ENCODE assay signal across 8 mouse cellular contexts in genomic region chr14:118922667-118923184, GRCm38 (mm10). TPM values are rescaled to one million over a fixed set of nuclear protein-coding genes. Genes with fewer than 3 reads are reported as not detected.
DNase-seq lines count a peak whose midpoint lies in the region; ATAC-seq and TF ChIP-seq lines count a peak whose summit lies in the region.

No protein-coding gene starts in this region.

- H3K9ac ChIP-seq in heart, embryonic 15.5 days = peak overlapping the region; percentile 16
- H3K9ac ChIP-seq in limb, embryonic 12.5 days (replicated peaks) = peak overlapping the region; percentile 58
- peak overlapping the region; percentile 70 for H3K9ac ChIP-seq in midbrain, embryonic 13.5 days (replicated peaks)

- H3K27me3 ChIP-seq in thymus, adult 2 months (ENCODE audit: control insufficient read depth, insufficient read depth, low read length) = no peaks in the 10 kb centered on the region
- H3K27me3 ChIP-seq in heart, embryonic 15.5 days = peaks cover 12% of the 10 kb centered on the region; the same call in 1 of the 2 replicates
- peaks cover 17% of the 10 kb centered on the region for H3K27me3 ChIP-seq in limb, embryonic 12.5 days
- H3K27me3 ChIP-seq in midbrain, embryonic 13.5 days = 0 out of 2 replicates have a peak, but pooled peaks cover 3% of the 10 kb centered on the region

- no peak for DNase-seq in thymus, adult 2 months
- no peak for DNase-seq in thymus, postnatal 25 days
- DNase-seq in cerebellum, postnatal 36 days = peak; percentile 31 to 55
- no peak for DNase-seq in spleen, adult 18-20 months

- H3K27ac ChIP-seq in thymus, adult 2 months (ENCODE audit: control insufficient read depth, insufficient read depth, low read length) = no peak overlapping the region
- H3K27ac ChIP-seq in heart, embryonic 15.5 days = no peak overlapping the region
- H3K27ac ChIP-seq in limb, embryonic 12.5 days = no peak overlapping the region
- no peak overlapping the region for H3K27ac ChIP-seq in midbrain, embryonic 13.5 days

- no peaks in the 10 kb centered on the region for H3K9me3 ChIP-seq in heart, embryonic 15.5 days (replicated peaks)
- H3K9me3 ChIP-seq in limb, embryonic 12.5 days = no peaks in the 10 kb centered on the region
- H3K9me3 ChIP-seq in midbrain, embryonic 13.5 days = no peaks in the 10 kb centered on the region

- no peak for TF ChIP-seq CTCF in thymus, adult 2 months (IDR thresholded peaks at IDR 0.05; ENCODE audit: borderline replicate concordance, control insufficient read depth, extremely low read depth, insufficient read depth, low read length, poor library complexity)

- H3K36me3 ChIP-seq in thymus, adult 2 months (ENCODE audit: control insufficient read depth, insufficient read depth, low read length) = peaks cover 13% of the 10 kb centered on the region
- H3K36me3 ChIP-seq in heart, embryonic 15.5 days = no peaks in the 10 kb centered on the region
- peaks cover 40% of the 10 kb centered on the region for H3K36me3 ChIP-seq in limb, embryonic 12.5 days
- H3K36me3 ChIP-seq in midbrain, embryonic 13.5 days = peaks cover 23% of the 10 kb centered on the region

- WGBS in thymus, adult 2 months = 35% methylated on average over 47 of the region's 47 CpGs
- WGBS in heart, embryonic 15.5 days = 3% methylated on average over 47 of the region's 47 CpGs
- WGBS in limb, embryonic 12.5 days = under 1% methylated on average over 46 of the region's 47 CpGs
- 1% methylated on average over 45 of the region's 47 CpGs for WGBS in midbrain, embryonic 13.5 days

- peak overlapping the region; percentile 94 for H3K4me2 ChIP-seq in heart, embryonic 15.5 days
- H3K4me2 ChIP-seq in limb, embryonic 12.5 days = peak overlapping the region; percentile 85
- H3K4me2 ChIP-seq in midbrain, embryonic 13.5 days (replicated peaks) = peak overlapping the region; percentile 87

- ATAC-seq in heart, embryonic 15.5 days (replicated peaks; ENCODE audit: insufficient number of reproducible peaks, insufficient read depth, low FRiP score, low read depth) = no peak; the same call in 1 of the 2 replicates
- ATAC-seq in limb, embryonic 12.5 days (ENCODE audit: insufficient number of reproducible peaks, insufficient read depth, low FRiP score, low TSS enrichment, low read depth) = no peak
- ATAC-seq in midbrain, embryonic 13.5 days = peak; percentile 41
- ATAC-seq in monocyte, adult 5-6 weeks (replicated peaks; ENCODE audit: insufficient number of reproducible peaks, low FRiP score, low TSS enrichment, poor library complexity, severe bottlenecking) = no peak

- no peak for TF ChIP-seq POLR2A in thymus, adult 2 months (IDR thresholded peaks at IDR 0.05; ENCODE audit: control insufficient read depth, extremely low read depth, insufficient read depth, low read length, poor library complexity)

- H3K4me1 ChIP-seq in thymus, adult 2 months (replicated peaks; ENCODE audit: control insufficient read depth, insufficient read depth, low read length) = peaks cover 40% of the 10 kb centered on the region
- H3K4me1 ChIP-seq in heart, embryonic 15.5 days (replicated peaks) = peaks cover 31% of the 10 kb centered on the region
- peaks cover 30% of the 10 kb centered on the region for H3K4me1 ChIP-seq in limb, embryonic 12.5 days (replicated peaks)
- H3K4me1 ChIP-seq in midbrain, embryonic 13.5 days (replicated peaks) = peaks cover 50% of the 10 kb centered on the region

- peak overlapping the region; percentile 6 for H3K4me3 ChIP-seq in thymus, adult 2 months (ENCODE audit: control insufficient read depth, insufficient read depth, low read length)
- peak overlapping the region; percentile 49 for H3K4me3 ChIP-seq in heart, embryonic 15.5 days
- peak overlapping the region; percentile 74 for H3K4me3 ChIP-seq in limb, embryonic 12.5 days (replicated peaks)
- H3K4me3 ChIP-seq in midbrain, embryonic 13.5 days (replicated peaks) = peak overlapping the region; percentile 79

RNA-seq across cellular contexts. Expression of gene Dzip1, which starts 2.5 kb away (rescaled TPM):
- polyA plus RNA-seq in thymus, adult 2 months (2012; rRNA removed) = 70.1 and 85.2 TPM in 2 replicates
- polyA plus RNA-seq in heart, embryonic 15.5 days (2015; fragmentation: Nextera tagmentation; extraction: Ambion mirVana) = 4.8 and 7.7 TPM in 2 replicates
- polyA plus RNA-seq in limb, embryonic 12.5 days (2016; fragmentation: Nextera tagmentation; extraction: Ambion mirVana) = 37.7 and 38.3 TPM in 2 replicates
- polyA plus RNA-seq in midbrain, embryonic 13.5 days (2015; fragmentation: Nextera tagmentation; extraction: Ambion mirVana) = 50.8 and 54.1 TPM in 2 replicates
- 0.67 to 1.1 TPM (median 0.68 TPM) in 3 replicates for total RNA-seq in monocyte, adult 5-6 weeks (2017)

RNA-seq across cellular contexts. Expression of gene Dnajc3, which starts 15.1 kb away (rescaled TPM):
- 29.8 and 31.8 TPM in 2 replicates for polyA plus RNA-seq in thymus, adult 2 months (2012; rRNA removed)
- 24.9 and 29.6 TPM in 2 replicates for polyA plus RNA-seq in heart, embryonic 15.5 days (2015; fragmentation: Nextera tagmentation; extraction: Ambion mirVana)
- polyA plus RNA-seq in limb, embryonic 12.5 days (2016; fragmentation: Nextera tagmentation; extraction: Ambion mirVana) = 26.7 and 28.1 TPM in 2 replicates
- 17.0 and 19.1 TPM in 2 replicates for polyA plus RNA-seq in midbrain, embryonic 13.5 days (2015; fragmentation: Nextera tagmentation; extraction: Ambion mirVana)
- total RNA-seq in monocyte, adult 5-6 weeks (2017) = 73.5 to 105 TPM (median 85.8 TPM) in 3 replicates

Comparison
In these comparisons a context has a peak if more than half of its experiments do, and no peak if none do; other contexts are left out.
1. DNase-seq: peak in cerebellum, postnatal 36 days (2 of 2); none in thymus, adult 2 months (single experiment), thymus, postnatal 25 days (single experiment) and spleen, adult 18-20 months (0 of 2).
2. H3K4me3 ChIP-seq: peak in every context shown above with its lines; median percentile 79 in midbrain, embryonic 13.5 days; 74 in limb, embryonic 12.5 days; 49 in heart, embryonic 15.5 days; 6 in thymus, adult 2 months.
3. H3K9ac ChIP-seq: peak in every context shown above with its lines; median percentile 70 in midbrain, embryonic 13.5 days; 58 in limb, embryonic 12.5 days; 16 in heart, embryonic 15.5 days.
4. Peak in every context shown above with its lines, with median percentiles within 50 percentile points of each other: H3K4me2 ChIP-seq.